Mouse (Mus musculus): ENCODE measurements around the gene Sdk2.

DNA sequence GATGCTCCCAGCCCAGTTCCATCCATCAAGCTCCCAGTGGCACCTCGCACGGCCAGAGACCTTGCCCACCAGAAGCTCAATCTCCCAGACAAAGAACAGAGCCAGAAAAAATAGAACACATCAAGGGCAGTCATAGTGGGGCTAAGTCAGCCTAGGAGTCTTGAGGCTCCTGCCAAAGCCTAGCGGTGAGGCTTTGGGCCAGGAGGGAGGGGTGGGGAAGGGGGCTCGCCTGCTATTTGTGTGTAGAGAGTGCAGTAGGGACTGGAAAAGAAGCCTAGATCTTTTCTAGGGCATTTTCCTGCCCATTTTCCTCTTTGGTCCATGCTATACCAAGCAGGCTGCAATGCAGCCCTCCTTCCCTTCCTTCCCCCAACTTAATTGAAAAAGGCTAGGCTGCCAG is 76.8 kb downstream of the Sdk2 start:
- TF ChIP-seq CTCF (IDR thresholded peaks at IDR 0.05; ENCODE audit: extremely low read depth, insufficient read depth, low read length), result no peak
- no peak for TF ChIP-seq POLR2A (IDR thresholded peaks at IDR 0.05; ENCODE audit: extremely low read depth, insufficient read depth, low read length)

Measured in cortical plate, adult 2 months (tissue).